Mouse (Mus musculus): ENCODE data around the gene Noxa1. TPM values are rescaled to one million over a fixed set of nuclear protein-coding genes. Genes with fewer than 3 reads are reported as not detected.

The Noxa1 gene
- polyA plus RNA-seq (2012) = 0.03 and 0.15 TPM in 2 replicates

GRCm38 (mm10) chr2:25095109-25095850 lies at the start of gene Noxa1:
Gene Noxa1, minus strand, starts transcription at chr2:25095149.

GRCm38 (mm10) chr2:25080076-25080475 lies 14.9 kb downstream of the Noxa1 start, which contains the start of gene Entpd8:
Gene Entpd8, plus strand, starts transcription at chr2:25080304.

GRCm38 (mm10) chr2:25054221-25055067 lies 40.5 kb downstream of the Noxa1 start, which contains the start of gene Nsmf:
Gene Nsmf, plus strand, starts transcription at chr2:25054355.

Other genes starting within 250 kb of the Noxa1 start
- gene Ehmt1, start 175.5 kb downstream of the Noxa1 start, polyA plus RNA-seq (2012) = 81.3 and 86.0 TPM in 2 replicates
- gene Arrdc1, start 159.9 kb downstream of the Noxa1 start, polyA plus RNA-seq (2012) = 89.7 and 94.3 TPM in 2 replicates
- 11.1 and 13.2 TPM in 2 replicates for gene Zmynd19, start 145.4 kb downstream of the Noxa1 start, polyA plus RNA-seq (2012)
- gene Dph7, start 132.7 kb downstream of the Noxa1 start, polyA plus RNA-seq (2012) = 20.1 and 24.2 TPM in 2 replicates
- gene Mrpl41, start 120.1 kb downstream of the Noxa1 start, polyA plus RNA-seq (2012) = 47.1 and 48.8 TPM in 2 replicates
- gene Pnpla7, start 119.1 kb downstream of the Noxa1 start, polyA plus RNA-seq (2012) = 11.5 and 13.6 TPM in 2 replicates
- gene Nsmf, start 40.8 kb downstream of the Noxa1 start, polyA plus RNA-seq (2012) = 19.1 and 31.9 TPM in 2 replicates
- gene Entpd8, start 14.8 kb downstream of the Noxa1 start, polyA plus RNA-seq (2012) = not detected in 2 replicates
- 4.1 and 6.7 TPM in 2 replicates for gene Nrarp, start 85.6 kb upstream of the Noxa1 start, polyA plus RNA-seq (2012)
- 8.8 and 14.5 TPM in 2 replicates for gene Tor4a, start 101.7 kb upstream of the Noxa1 start, polyA plus RNA-seq (2012)
- gene Nelfb, start 116.3 kb upstream of the Noxa1 start, polyA plus RNA-seq (2012) = 26.8 and 30.3 TPM in 2 replicates
- gene Stpg3, start 119.5 kb upstream of the Noxa1 start, polyA plus RNA-seq (2012) = 0.09 and 0.26 TPM in 2 replicates
- 0.07 and 0.15 TPM in 2 replicates for gene Fam166a, start 123.6 kb upstream of the Noxa1 start, polyA plus RNA-seq (2012)
- 382 and 509 TPM in 2 replicates for gene Tubb4b, start 129.6 kb upstream of the Noxa1 start, polyA plus RNA-seq (2012)
- gene Slc34a3, start 139.2 kb upstream of the Noxa1 start, polyA plus RNA-seq (2012) = not detected in 2 replicates
- gene Rnf224, start 141.6 kb upstream of the Noxa1 start, polyA plus RNA-seq (2012) = 0.12 and 0.18 TPM in 2 replicates
- 8.5 and 13.7 TPM in 2 replicates for gene Rnf208, start 147.1 kb upstream of the Noxa1 start, polyA plus RNA-seq (2012)
- 0.22 TPM in 1 of 2 replicates, not detected in the other for gene Cysrt1, start 147.3 kb upstream of the Noxa1 start, polyA plus RNA-seq (2012)
- 2.8 TPM in 1 of 2 replicates, not detected in the other for gene AL732309.1, start 151.7 kb upstream of the Noxa1 start, polyA plus RNA-seq (2012)
- gene Tmem203, start 160.3 kb upstream of the Noxa1 start, polyA plus RNA-seq (2012) = 7.3 and 8.5 TPM in 2 replicates
- gene Tprn, start 167.5 kb upstream of the Noxa1 start, polyA plus RNA-seq (2012) = 58.1 and 64.5 TPM in 2 replicates
- 223 and 227 TPM in 2 replicates for gene Ssna1, start 177.3 kb upstream of the Noxa1 start, polyA plus RNA-seq (2012)
- gene Anapc2, start 177.3 kb upstream of the Noxa1 start, polyA plus RNA-seq (2012) = 23.1 and 24.8 TPM in 2 replicates
- gene Tmem210, start 193.0 kb upstream of the Noxa1 start, polyA plus RNA-seq (2012) = not detected in 2 replicates
- gene Lrrc26, start 194.8 kb upstream of the Noxa1 start, polyA plus RNA-seq (2012) = not detected in 2 replicates
- 0.01 and 0.02 TPM in 2 replicates for gene Grin1, start 224.0 kb upstream of the Noxa1 start, polyA plus RNA-seq (2012)
- gene Man1b1, start 237.2 kb upstream of the Noxa1 start, polyA plus RNA-seq (2012) = 27.2 and 28.1 TPM in 2 replicates

All from megakaryocyte-erythroid progenitor cell, adult 5 weeks (primary cell).